Mouse (Mus musculus): ENCODE data around the gene Lmf2.

DNA sequence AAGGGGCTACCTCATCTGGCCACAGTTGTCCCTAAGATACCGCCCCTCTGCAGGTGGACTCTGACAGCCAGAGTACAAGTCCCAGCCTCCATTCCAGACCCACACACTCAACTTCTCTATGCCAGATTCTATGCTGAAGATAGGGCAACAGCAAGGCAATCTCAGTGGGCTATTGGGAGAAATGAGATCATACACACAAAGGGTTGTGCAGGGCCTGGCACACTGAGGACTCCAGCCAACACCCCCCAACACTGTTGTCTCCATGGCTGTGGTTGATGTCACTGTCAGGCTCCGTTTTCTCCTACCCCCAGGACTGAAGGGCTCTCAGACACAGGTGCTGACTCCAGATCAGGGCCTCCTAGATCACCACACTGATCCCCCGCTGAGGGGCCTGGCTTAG, 41.4 kb downstream of the Lmf2 start:
- TF ChIP-seq POLR2A (IDR thresholded peaks at IDR 0.05; ENCODE audit: low read depth, low read length) = no peak
- no peak for TF ChIP-seq CTCF (IDR thresholded peaks at IDR 0.05; ENCODE audit: borderline replicate concordance, insufficient read depth, low read length)
